Mouse (Mus musculus) heart, embryonic 14.5 days (tissue): ENCODE measurements around the gene Ubqln1. TPM values are rescaled to one million over a fixed set of nuclear protein-coding genes. Genes with fewer than 3 reads are reported as not detected.
A peak's percentile ranks its signal among the peaks of the same experiment; 100 is the strongest.

Experiments used
- ATAC-seq: fragments of 200-750 bp; cut with Nextera tagmentation; 2 replicates; pipeline ENCODE4 v1.8.0; 2017; ENCODE audit warnings: low read depth, moderate TSS enrichment; ENCODE audit not compliant: insufficient number of reproducible peaks, insufficient read depth, low FRiP score
- H3K27ac ChIP-seq, 2 experiments: fragments of 200-500 bp in 1 of 2; fragments of 300-500 bp in 1 of 2; sonication (generic) in 1 of 2; replicated peaks in 1 of 2; 2 replicates each; pipeline ENCODE4 v1.5.1; 2012 to 2014; ENCODE audit warnings: low read depth in 2 of 2, low read length in 2 of 2, control low read depth in 1 of 2, mild to moderate bottlenecking in 1 of 2, mixed read lengths in 1 of 2; ENCODE audit not compliant: control insufficient read depth in 1 of 2, insufficient read depth in 1 of 2
- H3K27me3 ChIP-seq: fragments of 300-500 bp; sonication (generic); 2 replicates; pipeline ENCODE4 v1.6.1; 2014; ENCODE audit warnings: mild to moderate bottlenecking, low read length, control low read depth; ENCODE audit not compliant: control insufficient read depth, insufficient read depth
- H3K36me3 ChIP-seq: fragments of 300-500 bp; sonication (generic); 2 replicates; pipeline ENCODE4 v1.6.1; 2014; ENCODE audit warnings: mild to moderate bottlenecking, control low read depth, low read length, mixed read lengths; ENCODE audit not compliant: control insufficient read depth, insufficient read depth
- H3K4me1 ChIP-seq, 2 experiments: fragments of 200-500 bp in 1 of 2; fragments of 300-500 bp in 1 of 2; sonication (generic) in 1 of 2; 2 replicates each; pipeline ENCODE4 v1.6.1; 2012 to 2014; ENCODE audit warnings: low read length in 2 of 2, control low read depth in 1 of 2, mixed read lengths in 1 of 2; ENCODE audit not compliant: control insufficient read depth in 2 of 2, insufficient read depth in 2 of 2
- H3K4me2 ChIP-seq: fragments of 300-500 bp; sonication (generic); 2 replicates; pipeline ENCODE4 v1.6.1; 2014; ENCODE audit warnings: mild to moderate bottlenecking, low read length
- H3K4me3 ChIP-seq, 2 experiments: fragments of 200-500 bp in 1 of 2; fragments of 300-500 bp in 1 of 2; sonication (generic) in 1 of 2; 2 replicates each; pipeline ENCODE4 v1.5.1; 2012 to 2014; ENCODE audit warnings: low read length in 2 of 2, mild to moderate bottlenecking in 2 of 2, control low read depth in 1 of 2, low read depth in 1 of 2, moderate library complexity in 1 of 2; ENCODE audit not compliant: control insufficient read depth in 1 of 2, insufficient read depth in 1 of 2
- H3K9ac ChIP-seq: fragments of 300-500 bp; sonication (generic); 2 replicates; pipeline ENCODE4 v1.6.1; 2014; ENCODE audit warnings: mild to moderate bottlenecking, low read length
- H3K9me3 ChIP-seq: fragments of 300-500 bp; sonication (generic); 2 replicates; pipeline ENCODE4 v1.6.1; 2016; ENCODE audit warnings: low read length, control low read depth; ENCODE audit not compliant: control insufficient read depth
- WGBS: fragments of 180-500 bp; shearing (Covaris S2); extraction: QIAGEN DNeasy Blood & Tissue Kit; methylation state at CpG from one replicate; pipeline ENCODE4 v1.1.7; 2014; 5-methylcytosine and 5-hydroxymethylcytosine counted together
- polyA plus RNA-seq: library from polyadenylated mRNA; unstranded; fragments of >200 nt; fragmentation: Nextera tagmentation; extraction: Ambion mirVana; gene quantifications from 2 replicates; pipeline ENCODE4 v1.2.1, GENCODE M21; 2014

The Ubqln1 gene
- polyA plus RNA-seq, 1 experiment from 2014 or later = 67.2 TPM

DNA sequence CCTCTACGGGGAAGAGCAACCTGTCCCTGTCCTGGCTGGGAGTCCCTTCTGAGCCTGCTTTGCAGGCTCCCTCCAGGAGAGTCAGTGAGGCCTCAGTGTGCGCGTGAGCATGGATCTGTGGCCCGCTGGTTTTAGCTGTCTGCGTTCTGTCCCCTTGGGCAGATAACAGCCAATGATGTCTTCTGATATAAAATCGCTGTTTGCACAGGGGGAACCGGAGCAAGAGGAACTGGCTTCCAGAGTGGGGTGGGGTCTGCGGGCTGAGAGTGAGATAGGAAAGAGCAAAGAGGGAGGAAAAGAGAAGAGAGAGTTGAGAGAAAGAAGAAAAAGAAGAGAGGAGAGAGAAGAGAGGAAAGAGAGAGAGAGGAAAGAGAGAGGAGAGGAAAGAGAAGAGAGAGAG is 58.4 kb downstream of the Ubqln1 start:
- 0 out of 2 replicates have a peak, but pooled peaks cover 4% of the 10 kb centered on the region for H3K9me3 ChIP-seq
- H3K4me3 ChIP-seq = peak overlapping the region; percentile 58 to 91
- peak overlapping the region; percentile 96 for H3K4me2 ChIP-seq
- peaks cover 14% of the 10 kb centered on the region for H3K36me3 ChIP-seq
- 13% methylated on average over 8 of the region's 8 CpGs for WGBS
- H3K9ac ChIP-seq = peak overlapping the region; percentile 81
- peaks cover 5 to 9% of the 10 kb centered on the region in 2 experiments; a peak in 3 of 4 replicates for H3K4me1 ChIP-seq
- no peak for ATAC-seq
- H3K27ac ChIP-seq = no peak overlapping the region; a peak in 1 of 4 replicates
- H3K27me3 ChIP-seq = no peaks in the 10 kb centered on the region

DNA sequence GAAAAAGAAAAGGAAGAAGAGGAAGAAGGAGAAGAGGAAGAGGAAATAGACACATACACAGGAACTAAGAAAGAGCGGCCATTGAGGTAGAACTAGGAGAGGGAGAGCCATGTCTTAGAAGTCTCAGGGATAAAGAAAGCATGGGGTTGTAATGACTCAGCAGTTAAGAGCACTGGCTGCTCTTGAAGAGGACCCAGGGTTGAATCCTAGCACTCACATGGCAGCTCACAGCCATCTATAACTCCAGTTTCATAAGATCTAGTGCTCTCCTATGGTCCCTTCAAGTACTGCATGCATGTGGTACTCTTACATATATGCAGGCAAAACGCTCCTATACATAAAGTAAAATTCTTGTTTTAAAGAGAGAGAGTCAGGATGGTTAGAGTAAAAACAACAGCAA is 59.4 kb downstream of the Ubqln1 start:
- H3K9ac ChIP-seq = no peak overlapping the region
- H3K4me2 ChIP-seq = no peak overlapping the region
- no peak overlapping the region for H3K27ac ChIP-seq
- peaks cover 11% of the 10 kb centered on the region; the same call in 1 of the 2 replicates for H3K36me3 ChIP-seq
- H3K27me3 ChIP-seq = no peaks in the 10 kb centered on the region
- 85% methylated on average over 2 of the region's 2 CpGs for WGBS
- H3K9me3 ChIP-seq = no peaks in the 10 kb centered on the region
- peaks cover 5 to 9% of the 10 kb centered on the region in 2 experiments; a peak in 3 of 4 replicates for H3K4me1 ChIP-seq
- H3K4me3 ChIP-seq = no peak overlapping the region
- no peak for ATAC-seq

DNA sequence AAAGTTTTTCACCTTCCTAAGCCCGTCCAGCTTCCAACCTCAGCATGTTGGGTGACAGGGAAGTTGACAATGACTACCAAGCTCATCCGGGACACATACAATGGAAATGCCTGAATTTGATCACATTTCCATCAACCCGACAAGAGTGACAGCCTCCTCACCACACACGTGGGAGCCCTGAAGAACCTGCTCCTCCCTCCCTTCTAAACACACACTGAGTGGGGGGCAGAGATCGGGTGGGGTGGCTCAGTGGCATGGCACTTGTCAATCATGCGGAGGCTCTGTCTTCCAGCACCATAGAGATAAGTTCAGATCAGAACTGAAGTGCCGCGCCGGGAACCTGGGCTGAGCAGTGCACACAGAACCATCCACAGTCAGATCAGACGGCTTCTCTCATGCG is 65.0 kb downstream of the Ubqln1 start:
- 67% methylated on average over 11 of the region's 11 CpGs for WGBS
- Histone ChIP-seq H3K27ac (no peak overlapping the region), H3K27me3 (peaks cover 4% of the 10 kb centered on the region; the same call in 1 of the 2 replicates), H3K9me3 (no peaks in the 10 kb centered on the region), H3K4me3 (no peak overlapping the region), H3K9ac (no peak overlapping the region), H3K4me2 (no peak overlapping the region), H3K4me1 (peaks cover 0 to 4% of the 10 kb centered on the region in 2 experiments; a peak in 2 of 4 replicates), H3K36me3 (no peaks in the 10 kb centered on the region)
- no peak for ATAC-seq

DNA sequence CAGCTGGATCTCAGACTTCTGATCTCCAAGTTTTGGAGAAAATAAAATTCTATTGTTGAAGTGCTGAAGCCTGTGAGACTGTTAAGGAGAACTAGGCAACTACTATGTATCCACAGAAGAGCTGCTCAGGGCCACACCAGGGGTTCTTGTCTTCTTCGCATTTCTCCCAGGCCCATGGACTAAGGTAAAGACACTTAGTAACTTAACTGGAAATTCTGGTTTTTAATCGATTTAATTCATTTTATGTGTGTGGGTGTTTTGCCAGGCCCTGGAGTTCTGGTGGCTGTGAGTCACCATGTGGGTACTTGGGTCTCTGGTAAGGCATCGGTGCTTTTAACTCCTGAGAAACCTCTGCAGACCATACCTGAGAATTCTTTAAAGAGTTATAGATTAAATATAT is 65.8 kb downstream of the Ubqln1 start:
- no peak for ATAC-seq
- WGBS = 82% methylated on average over 3 of the region's 3 CpGs
- Histone ChIP-seq H3K4me3 (no peak overlapping the region), H3K36me3 (no peaks in the 10 kb centered on the region), H3K27ac (no peak overlapping the region), H3K27me3 (peaks cover 4% of the 10 kb centered on the region; the same call in 1 of the 2 replicates), H3K4me2 (no peak overlapping the region), H3K4me1 (peaks cover 0 to 4% of the 10 kb centered on the region in 2 experiments; a peak in 2 of 4 replicates), H3K9ac (no peak overlapping the region), H3K9me3 (no peaks in the 10 kb centered on the region)

DNA sequence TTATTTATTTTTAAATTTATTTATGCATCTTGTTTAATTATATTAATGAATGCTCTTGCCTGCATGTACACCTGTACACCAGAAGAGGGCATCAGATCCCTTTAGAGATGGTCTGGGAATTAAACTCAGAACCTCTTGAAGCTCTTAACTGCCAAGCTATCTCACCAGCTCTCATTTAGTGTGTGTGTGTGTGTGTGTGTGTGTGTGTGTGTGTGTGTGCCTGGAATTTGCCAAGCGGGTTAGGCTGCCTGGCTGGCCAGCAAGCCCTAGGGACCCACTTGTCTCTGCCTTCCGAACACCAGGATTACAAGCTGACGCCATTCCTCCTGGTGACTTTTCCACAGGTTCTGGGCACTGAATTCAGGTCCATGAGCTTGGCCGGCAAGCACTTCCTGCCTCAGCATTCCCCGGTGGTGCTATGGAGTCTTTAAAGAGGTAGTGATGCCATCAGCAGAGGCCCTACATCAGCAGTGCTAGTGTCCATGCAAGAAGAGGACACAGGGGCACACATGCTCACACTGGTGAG is 66.4 kb downstream of the Ubqln1 start:
- H3K36me3 ChIP-seq = no peaks in the 10 kb centered on the region
- H3K9me3 ChIP-seq = no peaks in the 10 kb centered on the region
- peak overlapping the region in 1 of 2 experiments; percentile 36; a peak in 2 of 4 replicates for H3K4me3 ChIP-seq
- H3K27me3 ChIP-seq = peaks cover 4% of the 10 kb centered on the region; the same call in 1 of the 2 replicates
- no peak overlapping the region; the same call in 1 of the 2 replicates for H3K9ac ChIP-seq
- 29% methylated on average over 5 of the region's 5 CpGs for WGBS
- ATAC-seq = no peak
- H3K27ac ChIP-seq = no peak overlapping the region
- H3K4me2 ChIP-seq = peak overlapping the region; percentile 81
- H3K4me1 ChIP-seq = peaks cover 0 to 4% of the 10 kb centered on the region in 2 experiments; a peak in 2 of 4 replicates

DNA sequence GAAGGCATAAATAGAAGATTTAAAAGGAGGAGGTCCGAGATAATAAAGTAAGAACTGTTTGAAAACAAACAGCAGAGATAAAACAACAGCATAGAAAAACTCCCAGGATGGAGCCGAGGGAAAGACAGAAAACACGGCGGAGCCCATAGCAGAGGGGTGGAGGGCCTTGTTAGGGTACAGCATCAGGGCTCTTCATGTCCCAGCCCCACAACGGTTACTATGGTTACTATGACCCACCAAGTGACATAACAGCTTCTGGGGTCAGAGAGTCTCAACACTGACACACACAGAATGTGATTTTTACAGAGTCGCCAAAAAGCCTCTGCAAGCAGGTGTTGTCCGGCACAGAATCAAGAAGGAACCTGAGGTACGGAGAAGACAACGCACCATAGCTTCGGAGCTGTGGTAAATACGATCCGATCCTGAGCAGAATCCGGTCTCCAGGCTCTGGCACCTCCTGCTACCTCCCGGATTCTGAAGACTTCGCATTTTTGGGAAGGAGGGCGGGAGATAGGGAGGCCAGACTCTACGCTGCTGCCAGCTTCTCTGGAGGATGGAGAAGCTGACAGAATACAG is 67.1 kb downstream of the Ubqln1 start:
- Histone ChIP-seq H3K4me3 (peak overlapping the region; percentile 36 to 50), H3K4me2 (peak overlapping the region; percentile 81), H3K9ac (peak overlapping the region; percentile 47; the same call in 1 of the 2 replicates), H3K27ac (no peak overlapping the region), H3K27me3 (peaks cover 4% of the 10 kb centered on the region; the same call in 1 of the 2 replicates), H3K9me3 (no peaks in the 10 kb centered on the region), H3K4me1 (peaks cover 0 to 4% of the 10 kb centered on the region in 2 experiments; a peak in 2 of 4 replicates), H3K36me3 (no peaks in the 10 kb centered on the region)
- under 1% methylated on average over 17 of the region's 17 CpGs for WGBS
- ATAC-seq = no peak

DNA sequence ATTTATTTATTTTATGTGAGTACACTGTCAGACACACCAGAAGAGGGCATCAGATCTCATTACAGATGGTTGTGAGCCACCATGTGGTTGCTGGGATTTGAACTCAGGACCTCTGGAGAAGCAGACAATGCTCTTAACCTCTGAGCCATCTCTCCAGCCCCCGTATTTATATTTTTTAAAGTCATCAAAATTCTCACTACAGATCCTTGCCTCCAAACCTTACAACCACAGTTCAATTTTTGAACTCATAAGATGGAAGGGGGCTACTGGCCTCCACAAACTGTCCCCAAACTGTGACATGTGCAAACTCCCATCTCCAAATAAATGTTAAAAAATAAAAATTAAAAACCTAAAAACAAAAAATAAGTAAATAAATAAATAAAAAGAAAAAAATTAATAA is 67.7 kb downstream of the Ubqln1 start:
- Histone ChIP-seq H3K9me3 (no peaks in the 10 kb centered on the region), H3K36me3 (no peaks in the 10 kb centered on the region), H3K4me1 (peaks cover 0 to 4% of the 10 kb centered on the region in 2 experiments; a peak in 2 of 4 replicates), H3K27ac (no peak overlapping the region), H3K9ac (no peak overlapping the region), H3K4me2 (no peak overlapping the region), H3K4me3 (no peak overlapping the region), H3K27me3 (peaks cover 4% of the 10 kb centered on the region; the same call in 1 of the 2 replicates)
- ATAC-seq = no peak
- 83% methylated on average over 1 of the region's 1 CpGs for WGBS
